Mouse (Mus musculus): Measurements from ENCODE around the gene Egfr. TPM values are rescaled to one million over a fixed set of nuclear protein-coding genes. Genes with fewer than 3 reads are reported as not detected.
A peak's percentile ranks its signal among the peaks of the same experiment; 100 is the strongest.

Gene Egfr
- polyA plus RNA-seq, 1 experiment from 2014 or later: 16.1 TPM

- Histone ChIP-seq H3K27ac (replicated peaks) (no peak overlapping the region), H3K4me3 (replicated peaks) (no peak overlapping the region), H3K4me1 (peaks cover 3% of the 10 kb centered on the region; the same call in 1 of the 2 replicates), H3K4me2 (replicated peaks) (no peak overlapping the region), H3K27me3 (no peaks in the 10 kb centered on the region), H3K36me3 (no peaks in the 10 kb centered on the region), H3K9ac (no peak overlapping the region), H3K9me3 (replicated peaks) (no peaks in the 10 kb centered on the region)
- WGBS: 82% methylated on average over 8 of the region's 8 CpGs
- no peak for ATAC-seq (ENCODE audit: insufficient number of reproducible peaks, low FRiP score, low TSS enrichment, low read depth)
These were observed 32.1 kb downstream of the Egfr start for GRCm38 (mm10) chr11:16783926-16784659.

DNA sequence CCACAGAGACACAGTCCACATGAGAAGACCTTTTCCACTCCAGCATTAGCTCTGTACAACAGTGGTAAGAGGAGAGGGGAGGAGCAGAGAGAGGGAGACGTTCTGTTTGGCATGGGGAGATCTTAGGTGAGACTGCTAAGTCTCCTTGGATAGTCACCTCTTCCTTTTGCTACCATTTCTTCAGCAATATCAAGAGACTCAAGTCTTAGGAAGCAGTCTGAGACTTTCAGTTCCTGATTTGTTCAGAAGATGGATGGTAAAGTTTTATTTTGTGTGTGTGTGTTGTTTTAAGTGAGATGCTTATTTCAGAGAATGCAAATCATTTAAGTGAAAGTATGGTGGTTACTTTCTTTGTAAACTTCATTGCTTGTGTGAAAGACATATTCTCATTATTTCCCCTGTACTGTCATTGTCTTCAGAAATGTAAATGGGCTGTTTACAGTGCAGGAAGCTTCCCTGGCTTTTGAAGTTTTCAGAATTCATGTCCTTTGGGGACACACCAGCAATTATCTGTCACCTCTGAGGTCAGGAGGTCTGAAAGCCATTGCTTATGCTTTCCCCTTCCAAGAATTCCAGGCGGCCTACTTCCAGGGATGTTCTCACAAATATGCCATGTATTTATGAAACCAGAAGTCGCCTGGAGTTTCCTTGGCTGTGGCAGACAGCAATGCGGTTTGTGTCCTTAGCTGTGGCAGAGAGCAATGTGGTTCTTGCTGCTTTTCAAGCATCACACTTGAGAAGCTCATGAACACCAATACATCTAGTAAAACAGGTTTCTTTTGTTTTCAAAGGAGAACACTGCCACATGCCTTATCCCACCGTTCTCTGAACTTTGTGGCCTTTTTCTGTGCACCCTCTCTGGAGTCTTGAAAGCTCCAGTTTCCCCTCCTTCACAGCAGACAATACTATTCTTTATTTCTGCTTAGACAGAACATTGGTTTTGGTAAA is 40.9 kb downstream of the Egfr start:
- Histone ChIP-seq H3K27me3 (no peaks in the 10 kb centered on the region), H3K9ac (no peak overlapping the region), H3K27ac (replicated peaks) (peak overlapping the region; percentile 39; the same call in 1 of the 2 replicates), H3K4me1 (peaks cover 16% of the 10 kb centered on the region), H3K9me3 (replicated peaks) (no peaks in the 10 kb centered on the region), H3K4me3 (replicated peaks) (no peak overlapping the region), H3K36me3 (no peaks in the 10 kb centered on the region), H3K4me2 (replicated peaks) (no peak overlapping the region)
- 28% methylated on average over 5 of the region's 5 CpGs for WGBS
- no peak for ATAC-seq (ENCODE audit: insufficient number of reproducible peaks, low FRiP score, low TSS enrichment, low read depth)

DNA sequence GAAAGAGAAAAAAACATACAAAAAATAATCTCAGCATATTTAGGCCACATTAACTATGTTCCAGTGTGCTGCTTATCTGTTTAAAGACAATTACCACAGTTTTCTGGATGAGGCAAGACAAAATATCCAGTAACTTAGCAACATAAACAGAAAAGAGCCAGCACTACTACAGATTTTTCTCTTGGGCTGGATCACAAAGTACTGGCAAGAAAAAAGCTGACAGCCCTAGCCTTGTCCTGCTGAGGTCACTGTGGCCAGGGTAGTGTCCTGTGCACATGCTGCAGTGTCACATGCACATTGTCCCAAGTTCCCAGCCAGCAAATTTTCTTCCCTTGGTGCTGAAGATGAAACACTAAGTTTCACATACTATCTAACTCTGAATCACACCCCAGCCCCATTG is 43.0 kb downstream of the Egfr start:
- no peak overlapping the region for H3K4me2 ChIP-seq (replicated peaks)
- H3K27me3 ChIP-seq: no peaks in the 10 kb centered on the region
- no peaks in the 10 kb centered on the region for H3K9me3 ChIP-seq (replicated peaks)
- H3K4me3 ChIP-seq (replicated peaks): no peak overlapping the region
- ATAC-seq (ENCODE audit: insufficient number of reproducible peaks, low FRiP score, low TSS enrichment, low read depth): no peak
- H3K4me1 ChIP-seq: peaks cover 16% of the 10 kb centered on the region
- H3K9ac ChIP-seq: no peak overlapping the region
- no peaks in the 10 kb centered on the region for H3K36me3 ChIP-seq
- H3K27ac ChIP-seq (replicated peaks): no peak overlapping the region

DNA sequence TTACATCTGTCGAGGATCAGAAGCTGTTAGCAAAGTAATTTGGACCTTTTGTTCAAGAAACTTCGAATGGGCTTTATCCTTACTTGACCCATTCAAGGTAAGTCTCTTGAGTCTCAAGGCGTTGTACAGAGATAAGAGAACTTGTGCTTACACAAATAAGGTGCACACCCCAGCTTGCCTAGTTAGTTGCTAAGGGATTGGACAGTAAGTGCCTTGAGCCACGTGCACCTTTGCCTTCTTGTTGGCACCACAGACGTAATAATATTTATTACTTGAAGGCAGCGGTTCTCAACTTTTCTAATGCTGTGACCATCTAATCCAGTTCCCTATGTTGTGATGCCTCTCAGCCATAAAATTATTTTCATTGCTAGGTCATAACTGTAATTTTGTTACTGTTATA is 43.5 kb downstream of the Egfr start:
- ATAC-seq (ENCODE audit: insufficient number of reproducible peaks, low FRiP score, low TSS enrichment, low read depth): no peak
- no peaks in the 10 kb centered on the region for H3K36me3 ChIP-seq

GRCm38 (mm10) chr11:16797456-16797855 is 45.5 kb downstream of the Egfr start:
- Histone ChIP-seq H3K4me3 (replicated peaks) (no peak overlapping the region), H3K36me3 (no peaks in the 10 kb centered on the region), H3K9me3 (replicated peaks) (no peaks in the 10 kb centered on the region), H3K9ac (no peak overlapping the region), H3K27ac (replicated peaks) (no peak overlapping the region), H3K4me2 (replicated peaks) (no peak overlapping the region), H3K4me1 (peaks cover 16% of the 10 kb centered on the region), H3K27me3 (no peaks in the 10 kb centered on the region)
- ATAC-seq (ENCODE audit: insufficient number of reproducible peaks, low FRiP score, low TSS enrichment, low read depth): no peak
- WGBS: 83% methylated on average over 3 of the region's 3 CpGs

More for the DNA sequence above, 43.5 kb downstream of the Egfr start:
- no peak overlapping the region for H3K4me2 ChIP-seq (replicated peaks)
- no peak overlapping the region for H3K4me3 ChIP-seq (replicated peaks)
- H3K9me3 ChIP-seq (replicated peaks): no peaks in the 10 kb centered on the region
- no peaks in the 10 kb centered on the region for H3K27me3 ChIP-seq
- no peak overlapping the region for H3K9ac ChIP-seq
- H3K4me1 ChIP-seq: peaks cover 16% of the 10 kb centered on the region
- no peak overlapping the region for H3K27ac ChIP-seq (replicated peaks)
- 75% methylated on average over 6 of the region's 6 CpGs for WGBS

DNA sequence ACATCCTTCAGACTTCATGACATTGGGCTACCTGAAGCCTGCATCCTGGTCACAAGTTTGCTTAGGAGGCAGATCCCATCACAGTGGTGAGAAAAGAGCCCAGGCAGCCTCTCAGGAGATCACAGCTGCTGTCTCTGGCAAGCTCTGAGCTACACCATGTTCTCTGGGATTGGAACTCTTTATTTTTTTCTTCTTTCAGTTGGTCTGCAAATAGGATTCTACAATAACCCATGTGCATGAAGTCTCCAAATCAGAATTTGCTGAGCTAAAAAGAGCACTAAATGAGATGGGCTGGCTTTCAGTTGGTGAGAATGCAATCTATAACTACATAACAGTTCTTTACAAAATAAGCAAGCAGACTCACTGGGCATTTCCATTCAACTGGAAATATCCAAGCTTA is 46.1 kb downstream of the Egfr start:
- H3K9ac ChIP-seq: no peak overlapping the region
- H3K9me3 ChIP-seq (replicated peaks): no peaks in the 10 kb centered on the region
- H3K27ac ChIP-seq (replicated peaks): no peak overlapping the region
- ATAC-seq (ENCODE audit: insufficient number of reproducible peaks, low FRiP score, low TSS enrichment, low read depth): no peak
- H3K4me2 ChIP-seq (replicated peaks): no peak overlapping the region
- no peaks in the 10 kb centered on the region for H3K36me3 ChIP-seq
- H3K27me3 ChIP-seq: no peaks in the 10 kb centered on the region
- peaks cover 13% of the 10 kb centered on the region for H3K4me1 ChIP-seq
- no peak overlapping the region for H3K4me3 ChIP-seq (replicated peaks)

GRCm38 (mm10) chr11:16800507-16800906 is 48.5 kb downstream of the Egfr start:
- H3K9ac ChIP-seq: no peak overlapping the region
- H3K4me2 ChIP-seq (replicated peaks): no peak overlapping the region
- no peaks in the 10 kb centered on the region for H3K27me3 ChIP-seq
- H3K4me3 ChIP-seq (replicated peaks): no peak overlapping the region
- no peak for ATAC-seq (ENCODE audit: insufficient number of reproducible peaks, low FRiP score, low TSS enrichment, low read depth)
- no peak overlapping the region for H3K27ac ChIP-seq (replicated peaks)
- WGBS: 61% methylated on average over 6 of the region's 6 CpGs
- no peaks in the 10 kb centered on the region for H3K9me3 ChIP-seq (replicated peaks)
- no peaks in the 10 kb centered on the region for H3K36me3 ChIP-seq
- H3K4me1 ChIP-seq: 0 out of 2 replicates have a peak, but pooled peaks cover 7% of the 10 kb centered on the region

GRCm38 (mm10) chr11:16802668-16803067 is 50.7 kb downstream of the Egfr start:
- H3K4me3 ChIP-seq (replicated peaks): no peak overlapping the region
- 0 out of 2 replicates have a peak, but pooled peaks cover 2% of the 10 kb centered on the region for H3K4me1 ChIP-seq
- H3K36me3 ChIP-seq: no peaks in the 10 kb centered on the region
- no peaks in the 10 kb centered on the region for H3K27me3 ChIP-seq
- no peak overlapping the region for H3K27ac ChIP-seq (replicated peaks)
- no peak for ATAC-seq (ENCODE audit: insufficient number of reproducible peaks, low FRiP score, low TSS enrichment, low read depth)
- no peaks in the 10 kb centered on the region for H3K9me3 ChIP-seq (replicated peaks)
- 34% methylated on average over 1 of the region's 1 CpGs for WGBS
- no peak overlapping the region for H3K4me2 ChIP-seq (replicated peaks)
- no peak overlapping the region for H3K9ac ChIP-seq

DNA sequence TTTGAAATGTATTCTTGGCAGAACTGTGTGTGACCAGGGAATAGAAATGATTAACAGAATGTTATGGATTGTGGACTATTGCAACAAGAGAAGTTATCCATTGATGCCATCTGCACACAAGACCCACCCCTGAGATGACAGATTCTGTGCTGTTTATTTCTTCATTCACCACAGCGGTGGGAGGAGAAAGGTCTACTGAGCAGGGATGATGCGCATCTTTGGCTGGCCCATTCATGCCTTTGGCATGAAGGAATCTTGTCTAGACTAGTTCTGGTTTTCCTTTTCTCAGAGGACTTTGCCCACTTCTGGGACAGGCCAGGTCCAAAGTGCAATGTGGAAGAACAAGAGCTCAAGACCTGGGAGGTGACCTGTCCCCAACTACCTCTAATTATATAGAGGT is 52.0 kb downstream of the Egfr start:
- ATAC-seq (ENCODE audit: insufficient number of reproducible peaks, low FRiP score, low TSS enrichment, low read depth): no peak
- Histone ChIP-seq H3K4me1 (peaks cover 5% of the 10 kb centered on the region; the same call in 1 of the 2 replicates), H3K27ac (replicated peaks) (no peak overlapping the region), H3K36me3 (no peaks in the 10 kb centered on the region), H3K4me3 (replicated peaks) (no peak overlapping the region), H3K9me3 (replicated peaks) (no peaks in the 10 kb centered on the region), H3K27me3 (no peaks in the 10 kb centered on the region), H3K9ac (no peak overlapping the region), H3K4me2 (replicated peaks) (no peak overlapping the region)
- WGBS: 65% methylated on average over 2 of the region's 2 CpGs

GRCm38 (mm10) chr11:16805886-16806285 is 53.9 kb downstream of the Egfr start:
- 79% methylated on average over 4 of the region's 4 CpGs for WGBS
- H3K4me3 ChIP-seq (replicated peaks): no peak overlapping the region
- ATAC-seq (ENCODE audit: insufficient number of reproducible peaks, low FRiP score, low TSS enrichment, low read depth): no peak

GRCm38 (mm10) chr11:16809161-16809967 is 57.4 kb downstream of the Egfr start:
- WGBS: 61% methylated on average over 9 of the region's 9 CpGs
- Histone ChIP-seq H3K4me1 (peaks cover 20% of the 10 kb centered on the region), H3K4me3 (replicated peaks) (no peak overlapping the region), H3K27ac (replicated peaks) (peak overlapping the region; percentile 71), H3K9me3 (replicated peaks) (no peaks in the 10 kb centered on the region), H3K9ac (no peak overlapping the region), H3K36me3 (no peaks in the 10 kb centered on the region), H3K27me3 (no peaks in the 10 kb centered on the region), H3K4me2 (replicated peaks) (no peak overlapping the region)
- ATAC-seq (ENCODE audit: insufficient number of reproducible peaks, low FRiP score, low TSS enrichment, low read depth): 0 out of 2 replicates have a peak, but pooled peaks have one; percentile 29

More at GRCm38 (mm10) chr11:16805886-16806285, 53.9 kb downstream of the Egfr start:
- Histone ChIP-seq H3K9ac (no peak overlapping the region), H3K4me1 (peaks cover 23% of the 10 kb centered on the region), H3K27me3 (no peaks in the 10 kb centered on the region), H3K36me3 (no peaks in the 10 kb centered on the region), H3K4me2 (replicated peaks) (no peak overlapping the region), H3K9me3 (replicated peaks) (no peaks in the 10 kb centered on the region), H3K27ac (replicated peaks) (no peak overlapping the region)

All from embryonic facial prominence, embryonic 15.5 days (tissue).